Mouse (Mus musculus): ENCODE results near the gene Olfr70. TPM values are rescaled to one million over a fixed set of nuclear protein-coding genes. Genes with fewer than 3 reads are reported as not detected.

Gene Olfr70
- polyA plus RNA-seq, 1 experiment = not detected

GRCm38 (mm10) chr4:43730750-43731297 is 30.2 kb upstream of the Olfr70 start:
- no peak overlapping the region for H3K4me3 ChIP-seq
- no peaks in the 10 kb centered on the region for H3K36me3 ChIP-seq (ENCODE audit: control insufficient read depth, insufficient read depth)
- H3K79me2 ChIP-seq (ENCODE audit: control insufficient read depth, insufficient read depth) = no peaks in the 10 kb centered on the region
- no peak overlapping the region for H3ac ChIP-seq (ENCODE audit: control insufficient read depth, insufficient read length)
- H3K4me2 ChIP-seq (ENCODE audit: low read depth) = no peak overlapping the region
- TF ChIP-seq MYOG (IDR thresholded peaks at IDR 0.05; ENCODE audit: control insufficient read depth in 1 of 3, insufficient read depth in 1 of 3, insufficient read length in 2 of 3, low read depth in 2 of 3) = no peak
- no peak for TF ChIP-seq E2F4 (IDR thresholded peaks at IDR 0.05; ENCODE audit: insufficient read depth)
- TF ChIP-seq CEBPB (IDR thresholded peaks at IDR 0.05; ENCODE audit: insufficient read depth, poor library complexity, severe bottlenecking) = no peak
- no peak for TF ChIP-seq MYOD1 (IDR thresholded peaks at IDR 0.05; ENCODE audit: control insufficient read depth in 1 of 3, insufficient read length in 2 of 3, low read depth in 2 of 3)
- no peak for TF ChIP-seq REST (IDR thresholded peaks at IDR 0.05; ENCODE audit: insufficient read depth, insufficient read length)
- no peak for TF ChIP-seq POLR2AphosphoS2 (IDR thresholded peaks at IDR 0.05; ENCODE audit: insufficient read length, low read depth)
- no peak for TF ChIP-seq SRF (IDR thresholded peaks at IDR 0.05; ENCODE audit: control insufficient read depth, insufficient read length, low read depth)
- TF ChIP-seq MAX (IDR thresholded peaks at IDR 0.05; ENCODE audit: low read depth) = no peak
- no peak for TF ChIP-seq TCF3 (IDR thresholded peaks at IDR 0.05; ENCODE audit: insufficient read length, low read depth)
- TF ChIP-seq POLR2A (IDR thresholded peaks at IDR 0.05; ENCODE audit: insufficient read length, low read depth) = no peak
- TF ChIP-seq USF1 (IDR thresholded peaks at IDR 0.05; ENCODE audit: low read depth) = no peak
- TF ChIP-seq TCF12 (IDR thresholded peaks at IDR 0.05; ENCODE audit: insufficient read depth, poor library complexity, severe bottlenecking) = no peak
- H3K27me3 ChIP-seq (ENCODE audit: control insufficient read depth, insufficient read depth, insufficient read length) = no peaks in the 10 kb centered on the region

- no peaks in the 10 kb centered on the region for H3K79me2 ChIP-seq (ENCODE audit: control insufficient read depth, insufficient read depth)
- H3ac ChIP-seq (ENCODE audit: control insufficient read depth, insufficient read length) = no peak within 1 kb of the TSS
- H3K36me3 ChIP-seq (ENCODE audit: control insufficient read depth, insufficient read depth) = no peaks in the 10 kb centered on the region
- no peak for TF ChIP-seq TCF12 (IDR thresholded peaks at IDR 0.05; ENCODE audit: insufficient read depth, poor library complexity, severe bottlenecking)
- no peak for TF ChIP-seq MYOG (IDR thresholded peaks at IDR 0.05; ENCODE audit: control insufficient read depth in 1 of 3, insufficient read depth in 1 of 3, insufficient read length in 2 of 3, low read depth in 2 of 3)
- TF ChIP-seq MAX (IDR thresholded peaks at IDR 0.05; ENCODE audit: low read depth) = no peak
- no peak for TF ChIP-seq SRF (IDR thresholded peaks at IDR 0.05; ENCODE audit: control insufficient read depth, insufficient read length, low read depth)
- TF ChIP-seq USF1 (IDR thresholded peaks at IDR 0.05; ENCODE audit: low read depth) = no peak
- TF ChIP-seq TCF3 (IDR thresholded peaks at IDR 0.05; ENCODE audit: insufficient read length, low read depth) = no peak
- no peak for TF ChIP-seq REST (IDR thresholded peaks at IDR 0.05; ENCODE audit: insufficient read depth, insufficient read length)
- no peak for TF ChIP-seq E2F4 (IDR thresholded peaks at IDR 0.05; ENCODE audit: insufficient read depth)
- no peak for TF ChIP-seq POLR2AphosphoS2 (IDR thresholded peaks at IDR 0.05; ENCODE audit: insufficient read length, low read depth)
- no peak for TF ChIP-seq CEBPB (IDR thresholded peaks at IDR 0.05; ENCODE audit: insufficient read depth, poor library complexity, severe bottlenecking)
- TF ChIP-seq POLR2A (IDR thresholded peaks at IDR 0.05; ENCODE audit: insufficient read length, low read depth) = no peak
- TF ChIP-seq MYOD1 (IDR thresholded peaks at IDR 0.05; ENCODE audit: control insufficient read depth in 1 of 3, insufficient read length in 2 of 3, low read depth in 2 of 3) = no peak
- peak within 1 kb of the TSS; percentile 79 for H3K4me2 ChIP-seq (ENCODE audit: low read depth)
- H3K4me3 ChIP-seq = no peak within 1 kb of the TSS
- H3K27me3 ChIP-seq (ENCODE audit: control insufficient read depth, insufficient read depth, insufficient read length) = no peaks in the 10 kb centered on the region
Observed at GRCm38 (mm10) chr4:43729794-43730550, 29.4 kb upstream of the Olfr70 start, which contains the start of gene Spaar. Gene Spaar (plus strand): TSS chr4:43730034.

- Histone ChIP-seq H3K27me3 (ENCODE audit: control insufficient read depth, insufficient read depth, insufficient read length) (no peaks in the 10 kb centered on the region), H3K79me2 (ENCODE audit: control insufficient read depth, insufficient read depth) (no peaks in the 10 kb centered on the region), H3K4me3 (no peak overlapping the region), H3K36me3 (ENCODE audit: control insufficient read depth, insufficient read depth) (no peaks in the 10 kb centered on the region), H3ac (ENCODE audit: control insufficient read depth, insufficient read length) (no peak overlapping the region), H3K4me2 (ENCODE audit: low read depth) (peak overlapping the region; percentile 79)
- TF ChIP-seq TCF3 (IDR thresholded peaks at IDR 0.05; ENCODE audit: insufficient read length, low read depth) (no peak), E2F4 (IDR thresholded peaks at IDR 0.05; ENCODE audit: insufficient read depth) (no peak), TCF12 (IDR thresholded peaks at IDR 0.05; ENCODE audit: insufficient read depth, poor library complexity, severe bottlenecking) (no peak), MYOD1 (IDR thresholded peaks at IDR 0.05; ENCODE audit: control insufficient read depth in 1 of 3, insufficient read length in 2 of 3, low read depth in 2 of 3) (no peak), POLR2AphosphoS2 (IDR thresholded peaks at IDR 0.05; ENCODE audit: insufficient read length, low read depth) (no peak), MAX (IDR thresholded peaks at IDR 0.05; ENCODE audit: low read depth) (no peak), CEBPB (IDR thresholded peaks at IDR 0.05; ENCODE audit: insufficient read depth, poor library complexity, severe bottlenecking) (no peak), USF1 (IDR thresholded peaks at IDR 0.05; ENCODE audit: low read depth) (no peak), REST (IDR thresholded peaks at IDR 0.05; ENCODE audit: insufficient read depth, insufficient read length) (no peak), SRF (IDR thresholded peaks at IDR 0.05; ENCODE audit: control insufficient read depth, insufficient read length, low read depth) (no peak), MYOG (IDR thresholded peaks at IDR 0.05; ENCODE audit: control insufficient read depth in 1 of 3, insufficient read depth in 1 of 3, insufficient read length in 2 of 3, low read depth in 2 of 3) (no peak)
Observed at GRCm38 (mm10) chr4:43729126-43729525, 28.5 kb upstream of the Olfr70 start.

- H3K27me3 ChIP-seq (ENCODE audit: control insufficient read depth, insufficient read depth, insufficient read length) = no peaks in the 10 kb centered on the region
- TF ChIP-seq MYOD1 (IDR thresholded peaks at IDR 0.05; ENCODE audit: control insufficient read depth in 1 of 3, insufficient read length in 2 of 3, low read depth in 2 of 3) (peak in 2 of 3 experiments; percentile 78 to 85), REST (IDR thresholded peaks at IDR 0.05; ENCODE audit: insufficient read depth, insufficient read length) (no peak), MAX (IDR thresholded peaks at IDR 0.05; ENCODE audit: low read depth) (no peak), MYOG (IDR thresholded peaks at IDR 0.05; ENCODE audit: control insufficient read depth in 1 of 3, insufficient read depth in 1 of 3, insufficient read length in 2 of 3, low read depth in 2 of 3) (peak in 1 of 3 experiments; percentile 66), CEBPB (IDR thresholded peaks at IDR 0.05; ENCODE audit: insufficient read depth, poor library complexity, severe bottlenecking) (no peak), SRF (IDR thresholded peaks at IDR 0.05; ENCODE audit: control insufficient read depth, insufficient read length, low read depth) (no peak), USF1 (IDR thresholded peaks at IDR 0.05; ENCODE audit: low read depth) (no peak), E2F4 (IDR thresholded peaks at IDR 0.05; ENCODE audit: insufficient read depth) (no peak), POLR2AphosphoS2 (IDR thresholded peaks at IDR 0.05; ENCODE audit: insufficient read length, low read depth) (no peak), POLR2A (IDR thresholded peaks at IDR 0.05; ENCODE audit: insufficient read length, low read depth) (no peak), TCF12 (IDR thresholded peaks at IDR 0.05; ENCODE audit: insufficient read depth, poor library complexity, severe bottlenecking) (peak; percentile 33), TCF3 (IDR thresholded peaks at IDR 0.05; ENCODE audit: insufficient read length, low read depth) (no peak)
- H3K4me3 ChIP-seq = no peak overlapping the region
- H3K36me3 ChIP-seq (ENCODE audit: control insufficient read depth, insufficient read depth) = no peaks in the 10 kb centered on the region
- H3K79me2 ChIP-seq (ENCODE audit: control insufficient read depth, insufficient read depth) = no peaks in the 10 kb centered on the region
- no peak overlapping the region for H3ac ChIP-seq (ENCODE audit: control insufficient read depth, insufficient read length)
- H3K4me2 ChIP-seq (ENCODE audit: low read depth) = peak overlapping the region; percentile 79
Observed at GRCm38 (mm10) chr4:43728576-43728954, 28.0 kb upstream of the Olfr70 start.
